Mouse (Mus musculus): ENCODE data around the gene Gm11565. TPM values are rescaled to one million over a fixed set of nuclear protein-coding genes. Genes with fewer than 3 reads are reported as not detected.
"Not testable (repeated sequence)": the region's sequence is repeated elsewhere in the genome, so short reads cannot be mapped to it uniquely, and the experiment has no call there.

The Gm11565 gene
- polyA plus RNA-seq (2012; ENCODE audit: insufficient read depth, insufficient read length, missing spikeins), result not detected in 2 replicates

GRCm38 (mm10) chr11:99914451-99914850, at the start of gene Gm11565:
Gene Gm11565 (plus strand): TSS chr11:99914751.
- H3K4me3 ChIP-seq (ENCODE audit: insufficient read depth, low read length), result no peak within 1 kb of the TSS

DNA sequence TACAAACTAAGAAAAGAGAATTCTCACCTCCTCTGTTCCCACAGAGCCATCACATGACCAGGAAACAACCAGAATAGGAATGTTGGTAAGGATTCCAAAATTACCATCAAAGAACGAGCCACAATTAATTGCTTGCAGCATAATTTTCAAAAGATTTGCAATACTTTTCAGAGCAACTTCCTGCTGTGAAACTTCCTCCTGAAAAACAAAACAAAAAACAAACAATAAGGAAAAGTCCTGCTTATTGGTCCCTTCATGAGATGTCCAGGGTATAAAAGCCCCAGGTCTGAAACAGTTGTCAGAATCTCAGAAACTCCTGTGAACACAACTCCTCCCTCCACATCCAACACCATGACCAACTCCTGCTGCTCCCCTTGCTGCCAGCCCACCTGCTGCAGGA, 41.5 kb upstream of the Gm11565 start, which contains the start of gene Krtap9-1:
Krtap9-1 (plus strand) TSS at position 301 of the 400 bp plus-strand sequence.
- not testable (repeated sequence) for H3K4me1 ChIP-seq (ENCODE audit: control insufficient read depth, insufficient read depth, low read length); H3K4me3 ChIP-seq (ENCODE audit: insufficient read depth, low read length); H3K27ac ChIP-seq (ENCODE audit: insufficient read depth, low read depth, low read length)

More at GRCm38 (mm10) chr11:99914451-99914850, at the start of gene Gm11565:
- Histone ChIP-seq H3K4me1 (ENCODE audit: control insufficient read depth, insufficient read depth, low read length) (no peaks in the 10 kb centered on the region), H3K27ac (ENCODE audit: insufficient read depth, low read depth, low read length) (no peak within 1 kb of the TSS)
- TF ChIP-seq CTCF (IDR thresholded peaks at IDR 0.05; ENCODE audit: low read depth, low read length), result no peak
- TF ChIP-seq POLR2A (IDR thresholded peaks at IDR 0.05; ENCODE audit: borderline replicate concordance, low read depth, low read length), result no peak

DNA sequence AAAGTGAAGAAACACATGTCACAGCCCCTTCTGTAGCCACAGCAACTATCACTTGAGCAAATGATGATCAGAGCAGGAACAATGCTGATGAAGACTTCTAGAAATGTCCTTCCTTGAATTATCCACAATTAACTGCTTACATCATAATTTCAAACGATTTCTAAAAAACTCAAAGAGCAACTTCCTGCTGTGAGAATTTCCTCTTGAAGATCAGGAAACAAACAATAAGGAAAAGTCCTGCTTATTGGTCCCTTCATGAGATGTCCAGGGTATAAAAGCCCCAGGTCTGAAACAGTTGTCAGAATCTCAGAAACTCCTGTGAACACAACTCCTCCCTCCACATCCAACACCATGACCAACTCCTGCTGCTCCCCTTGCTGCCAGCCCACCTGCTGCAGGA, 35.7 kb upstream of the Gm11565 start, which contains the start of gene Gm11567:
Gm11567 (plus strand) TSS at position 301 of the 400 bp plus-strand sequence.
- H3K4me3 ChIP-seq (ENCODE audit: insufficient read depth, low read length); H3K27ac ChIP-seq (ENCODE audit: insufficient read depth, low read depth, low read length); H3K4me1 ChIP-seq (ENCODE audit: control insufficient read depth, insufficient read depth, low read length): not testable (repeated sequence)

DNA sequence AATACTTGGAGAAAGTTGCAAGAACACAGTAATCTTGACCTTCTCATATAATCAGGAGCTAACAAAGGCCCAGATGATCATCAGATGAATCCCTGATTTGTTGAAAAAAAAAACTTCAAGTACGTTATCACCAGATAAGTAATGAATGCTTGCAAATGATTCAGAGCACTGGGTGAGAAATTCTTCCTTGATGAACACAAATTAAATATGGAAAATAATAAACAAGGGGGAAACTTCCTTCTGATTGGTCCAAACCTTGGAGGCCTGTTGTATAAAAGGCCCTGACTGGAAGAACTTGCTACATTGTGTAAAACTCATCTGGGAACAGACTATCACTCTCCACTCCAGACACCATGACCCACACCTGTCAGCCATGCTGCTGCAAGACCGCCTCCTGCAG, 6.9 kb upstream of the Gm11565 start, which contains the start of gene Krtap31-1:
Krtap31-1 (plus strand) TSS at position 301 of the 400 bp plus-strand sequence.
- H3K4me3 ChIP-seq (ENCODE audit: insufficient read depth, low read length), result no peak within 1 kb of the TSS
- TF ChIP-seq POLR2A (IDR thresholded peaks at IDR 0.05; ENCODE audit: borderline replicate concordance, low read depth, low read length) (no peak), CTCF (IDR thresholded peaks at IDR 0.05; ENCODE audit: low read depth, low read length) (no peak)
- no peaks in the 10 kb centered on the region for H3K4me1 ChIP-seq (ENCODE audit: control insufficient read depth, insufficient read depth, low read length)
- no peak within 1 kb of the TSS for H3K27ac ChIP-seq (ENCODE audit: insufficient read depth, low read depth, low read length)

DNA sequence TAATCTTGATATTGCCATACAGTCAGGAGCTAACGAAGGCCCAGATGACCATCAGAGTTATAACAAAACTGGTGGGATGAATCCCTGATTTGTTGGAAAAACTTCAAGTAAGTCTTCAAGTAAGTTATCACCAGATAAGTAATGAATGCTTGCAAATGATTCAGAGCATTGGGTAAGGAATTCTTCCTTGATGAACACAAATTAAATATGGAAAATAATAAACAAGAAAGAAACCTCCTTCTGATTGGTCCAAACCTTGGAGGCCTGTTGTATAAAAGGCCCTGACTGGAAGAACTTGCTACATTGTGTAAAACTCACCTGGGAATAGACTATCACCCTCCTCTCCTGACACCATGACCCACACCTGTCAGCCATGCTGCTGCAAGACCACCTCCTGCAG, 21.4 kb downstream of the Gm11565 start, which contains the start of gene Krtap31-2:
Krtap31-2 (plus strand) TSS at position 301 of the 400 bp plus-strand sequence.
- Histone ChIP-seq H3K4me3 (ENCODE audit: insufficient read depth, low read length) (no peak within 1 kb of the TSS), H3K4me1 (ENCODE audit: control insufficient read depth, insufficient read depth, low read length) (no peaks in the 10 kb centered on the region), H3K27ac (ENCODE audit: insufficient read depth, low read depth, low read length) (no peak within 1 kb of the TSS)
- TF ChIP-seq POLR2A (IDR thresholded peaks at IDR 0.05; ENCODE audit: borderline replicate concordance, low read depth, low read length), result no peak
- no peak for TF ChIP-seq CTCF (IDR thresholded peaks at IDR 0.05; ENCODE audit: low read depth, low read length)

GRCm38 (mm10) chr11:99937751-99938264, 23.3 kb downstream of the Gm11565 start:
- no peak overlapping the region for H3K4me3 ChIP-seq (ENCODE audit: insufficient read depth, low read length)
- H3K4me1 ChIP-seq (ENCODE audit: control insufficient read depth, insufficient read depth, low read length), result no peaks in the 10 kb centered on the region
- no peak overlapping the region for H3K27ac ChIP-seq (ENCODE audit: insufficient read depth, low read depth, low read length)
- TF ChIP-seq POLR2A (IDR thresholded peaks at IDR 0.05; ENCODE audit: borderline replicate concordance, low read depth, low read length) (no peak), CTCF (IDR thresholded peaks at IDR 0.05; ENCODE audit: low read depth, low read length) (no peak)

DNA sequence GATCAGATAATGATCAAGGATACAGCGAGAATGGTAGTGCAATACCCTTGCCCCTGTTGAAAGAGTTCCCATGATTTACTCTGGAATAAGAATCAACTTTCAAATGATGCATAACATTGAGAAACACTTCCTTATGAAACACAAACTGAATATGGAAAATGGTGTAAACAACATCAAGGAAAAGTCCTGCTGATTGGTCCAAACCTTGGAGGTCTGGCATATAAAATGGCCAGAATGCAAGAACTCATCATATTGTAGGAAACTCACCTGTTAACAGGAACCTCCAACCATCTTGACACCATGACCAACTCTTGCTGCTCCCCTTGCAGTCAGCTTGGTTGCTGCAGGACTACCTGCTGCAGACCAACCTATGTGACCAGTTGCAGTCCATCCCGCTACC, 33.6 kb downstream of the Gm11565 start, which contains the start of gene Krtap9-5:
Krtap9-5 (plus strand) TSS at position 301 of the 400 bp plus-strand sequence.
- H3K27ac ChIP-seq (ENCODE audit: insufficient read depth, low read depth, low read length), result no peak within 1 kb of the TSS
- TF ChIP-seq POLR2A (IDR thresholded peaks at IDR 0.05; ENCODE audit: borderline replicate concordance, low read depth, low read length) (no peak), CTCF (IDR thresholded peaks at IDR 0.05; ENCODE audit: low read depth, low read length) (no peak)
- no peaks in the 10 kb centered on the region for H3K4me1 ChIP-seq (ENCODE audit: control insufficient read depth, insufficient read depth, low read length)
- no peak within 1 kb of the TSS for H3K4me3 ChIP-seq (ENCODE audit: insufficient read depth, low read length)

DNA sequence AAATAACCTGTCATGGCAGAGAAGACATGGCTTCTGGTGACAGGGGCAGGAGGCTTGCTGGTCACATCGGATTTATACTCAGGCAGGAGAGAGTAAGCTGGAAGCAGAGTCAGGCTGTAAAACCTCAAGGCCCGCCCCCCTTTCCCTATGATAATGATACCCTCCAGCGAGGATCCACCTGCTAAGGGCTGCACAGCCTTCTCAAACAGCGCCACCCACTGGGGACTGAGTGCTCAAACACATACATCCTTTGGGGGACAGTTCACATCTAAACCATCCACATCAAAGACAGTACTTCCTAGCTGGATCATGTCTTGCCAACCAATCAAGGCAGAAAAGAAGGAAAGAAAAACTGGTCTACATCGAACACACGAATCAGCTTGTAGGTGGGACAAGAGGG, 49.7 kb downstream of the Gm11565 start:
- no peaks in the 10 kb centered on the region for H3K4me1 ChIP-seq (ENCODE audit: control insufficient read depth, insufficient read depth, low read length)
- no peak for TF ChIP-seq POLR2A (IDR thresholded peaks at IDR 0.05; ENCODE audit: borderline replicate concordance, low read depth, low read length)
- no peak overlapping the region for H3K4me3 ChIP-seq (ENCODE audit: insufficient read depth, low read length)
- H3K27ac ChIP-seq (ENCODE audit: insufficient read depth, low read depth, low read length), result no peak overlapping the region

Other genes starting within 250 kb of the Gm11565 start
- gene Krtap4-6, start 248.8 kb upstream of the Gm11565 start, polyA plus RNA-seq (2012; ENCODE audit: insufficient read depth, insufficient read length, missing spikeins), result not detected in 2 replicates
- not detected in 2 replicates for gene Gm14190, start 224.0 kb upstream of the Gm11565 start, polyA plus RNA-seq (2012; ENCODE audit: insufficient read depth, insufficient read length, missing spikeins)
- not detected in 2 replicates for gene Gm14180, start 180.5 kb upstream of the Gm11565 start, polyA plus RNA-seq (2012; ENCODE audit: insufficient read depth, insufficient read length, missing spikeins)
- gene Gm11595, start 141.8 kb upstream of the Gm11565 start, polyA plus RNA-seq (2012; ENCODE audit: insufficient read depth, insufficient read length, missing spikeins), result not detected in 2 replicates
- gene Krtap4-8, start 134.0 kb upstream of the Gm11565 start, polyA plus RNA-seq (2012; ENCODE audit: insufficient read depth, insufficient read length, missing spikeins), result not detected in 2 replicates
- gene Krtap4-9, start 129.6 kb upstream of the Gm11565 start, polyA plus RNA-seq (2012; ENCODE audit: insufficient read depth, insufficient read length, missing spikeins), result not detected in 2 replicates
- not detected in 2 replicates for gene Gm11596, start 121.3 kb upstream of the Gm11565 start, polyA plus RNA-seq (2012; ENCODE audit: insufficient read depth, insufficient read length, missing spikeins)
- gene Gm11569, start 115.8 kb upstream of the Gm11565 start, polyA plus RNA-seq (2012; ENCODE audit: insufficient read depth, insufficient read length, missing spikeins), result not detected in 2 replicates
- not detected in 2 replicates for gene Gm11554, start 110.3 kb upstream of the Gm11565 start, polyA plus RNA-seq (2012; ENCODE audit: insufficient read depth, insufficient read length, missing spikeins)
- gene Krtap4-13, start 104.9 kb upstream of the Gm11565 start, polyA plus RNA-seq (2012; ENCODE audit: insufficient read depth, insufficient read length, missing spikeins), result not detected in 2 replicates
- not detected in 2 replicates for gene Gm11564, start 99.1 kb upstream of the Gm11565 start, polyA plus RNA-seq (2012; ENCODE audit: insufficient read depth, insufficient read length, missing spikeins)
- gene 2300003K06Rik, start 76.7 kb upstream of the Gm11565 start, polyA plus RNA-seq (2012; ENCODE audit: insufficient read depth, insufficient read length, missing spikeins), result not detected in 2 replicates
- not detected in 2 replicates for gene Krtap4-16, start 63.1 kb upstream of the Gm11565 start, polyA plus RNA-seq (2012; ENCODE audit: insufficient read depth, insufficient read length, missing spikeins)
- gene Gm11568, start 56.8 kb upstream of the Gm11565 start, polyA plus RNA-seq (2012; ENCODE audit: insufficient read depth, insufficient read length, missing spikeins), result not detected in 2 replicates
- gene Gm11559, start 50.3 kb upstream of the Gm11565 start, polyA plus RNA-seq (2012; ENCODE audit: insufficient read depth, insufficient read length, missing spikeins), result not detected in 2 replicates
- not detected in 2 replicates for gene Krtap9-1, start 41.4 kb upstream of the Gm11565 start, polyA plus RNA-seq (2012; ENCODE audit: insufficient read depth, insufficient read length, missing spikeins)
- gene Gm11567, start 35.6 kb upstream of the Gm11565 start, polyA plus RNA-seq (2012; ENCODE audit: insufficient read depth, insufficient read length, missing spikeins), result not detected in 2 replicates
- gene Krtap31-1, start 6.8 kb upstream of the Gm11565 start, polyA plus RNA-seq (2012; ENCODE audit: insufficient read depth, insufficient read length, missing spikeins), result not detected in 2 replicates
- not detected in 2 replicates for gene Krtap31-2, start 21.5 kb downstream of the Gm11565 start, polyA plus RNA-seq (2012; ENCODE audit: insufficient read depth, insufficient read length, missing spikeins)
- not detected in 2 replicates for gene Krtap9-5, start 33.7 kb downstream of the Gm11565 start, polyA plus RNA-seq (2012; ENCODE audit: insufficient read depth, insufficient read length, missing spikeins)
- gene Krtap29-1, start 64.3 kb downstream of the Gm11565 start, polyA plus RNA-seq (2012; ENCODE audit: insufficient read depth, insufficient read length, missing spikeins), result not detected in 2 replicates
- gene Krtap16-1, start 71.8 kb downstream of the Gm11565 start, polyA plus RNA-seq (2012; ENCODE audit: insufficient read depth, insufficient read length, missing spikeins), result not detected in 2 replicates
- not detected in 2 replicates for gene Krtap17-1, start 79.2 kb downstream of the Gm11565 start, polyA plus RNA-seq (2012; ENCODE audit: insufficient read depth, insufficient read length, missing spikeins)
- gene Krt33a, start 101.5 kb downstream of the Gm11565 start, polyA plus RNA-seq (2012; ENCODE audit: insufficient read depth, insufficient read length, missing spikeins), result not detected in 2 replicates
- gene Krt33b, start 115.1 kb downstream of the Gm11565 start, polyA plus RNA-seq (2012; ENCODE audit: insufficient read depth, insufficient read length, missing spikeins), result not detected in 2 replicates
- gene Krt34, start 126.8 kb downstream of the Gm11565 start, polyA plus RNA-seq (2012; ENCODE audit: insufficient read depth, insufficient read length, missing spikeins), result not detected in 2 replicates
- not detected in 2 replicates for gene Krt31, start 135.8 kb downstream of the Gm11565 start, polyA plus RNA-seq (2012; ENCODE audit: insufficient read depth, insufficient read length, missing spikeins)
- gene Krt32, start 173.5 kb downstream of the Gm11565 start, polyA plus RNA-seq (2012; ENCODE audit: insufficient read depth, insufficient read length, missing spikeins), result not detected in 2 replicates
- gene Krt35, start 181.5 kb downstream of the Gm11565 start, polyA plus RNA-seq (2012; ENCODE audit: insufficient read depth, insufficient read length, missing spikeins), result not detected in 2 replicates
- gene Krt36, start 190.9 kb downstream of the Gm11565 start, polyA plus RNA-seq (2012; ENCODE audit: insufficient read depth, insufficient read length, missing spikeins), result not detected in 2 replicates
- gene Krt13, start 206.8 kb downstream of the Gm11565 start, polyA plus RNA-seq (2012; ENCODE audit: insufficient read depth, insufficient read length, missing spikeins), result not detected in 2 replicates
- not detected in 2 replicates for gene Krt15, start 221.2 kb downstream of the Gm11565 start, polyA plus RNA-seq (2012; ENCODE audit: insufficient read depth, insufficient read length, missing spikeins)
- gene Krt19, start 233.9 kb downstream of the Gm11565 start, polyA plus RNA-seq (2012; ENCODE audit: insufficient read depth, insufficient read length, missing spikeins), result not detected in 2 replicates

Measured in bone marrow macrophage, adult 2 months (primary cell).